Mouse (Mus musculus) embryonic facial prominence, embryonic 13.5 days (tissue): ENCODE results near the gene Psmb8. TPM values are rescaled to one million over a fixed set of nuclear protein-coding genes. Genes with fewer than 3 reads are reported as not detected.

Source experiments
- ATAC-seq: fragments of 200-750 bp; cut with Nextera tagmentation; 2 replicates; pipeline ENCODE4 v1.8.0; 2017; ENCODE audit warnings: low read depth; ENCODE audit not compliant: insufficient number of reproducible peaks, insufficient read depth, low FRiP score, low TSS enrichment
- H3K27ac ChIP-seq: fragments of 300-500 bp; sonication (generic); 2 replicates; pipeline ENCODE4 v1.5.1; 2015; ENCODE audit warnings: moderate library complexity, mild to moderate bottlenecking, inconsistent platforms
- H3K27me3 ChIP-seq: fragments of 300-500 bp; sonication (generic); 2 replicates; pipeline ENCODE4 v1.6.1; 2015; ENCODE audit warnings: mild to moderate bottlenecking, inconsistent platforms
- H3K36me3 ChIP-seq: fragments of 300-500 bp; sonication (generic); 2 replicates; pipeline ENCODE4 v1.6.1; 2015; ENCODE audit warnings: mild to moderate bottlenecking, inconsistent platforms
- H3K4me1 ChIP-seq: fragments of 300-500 bp; sonication (generic); 2 replicates; pipeline ENCODE4 v1.6.1; 2015; ENCODE audit warnings: inconsistent platforms
- H3K4me2 ChIP-seq: fragments of 300-500 bp; sonication (generic); 2 replicates; pipeline ENCODE4 v1.6.1; 2015; ENCODE audit warnings: moderate library complexity, mild to moderate bottlenecking, inconsistent platforms
- H3K4me3 ChIP-seq: fragments of 300-500 bp; sonication (generic); 2 replicates; pipeline ENCODE4 v1.5.1; 2015; ENCODE audit warnings: mild to moderate bottlenecking, inconsistent platforms
- H3K9ac ChIP-seq: fragments of 300-500 bp; sonication (generic); 2 replicates; pipeline ENCODE4 v1.6.1; 2015; ENCODE audit warnings: mild to moderate bottlenecking, inconsistent platforms
- H3K9me3 ChIP-seq: fragments of 300-500 bp; sonication (generic); 2 replicates; pipeline ENCODE4 v1.6.1; 2016; ENCODE audit warnings: inconsistent platforms
- WGBS: fragments of 180-500 bp; shearing (Covaris S2); methylation state at CpG from one replicate; pipeline ENCODE4 v1.1.7; 2015; ENCODE audit warnings: mixed read lengths; 5-methylcytosine and 5-hydroxymethylcytosine counted together
- polyA plus RNA-seq: library from polyadenylated mRNA; unstranded; fragments of >200 nt; fragmentation: Nextera tagmentation; extraction: Ambion mirVana; gene quantifications from 2 replicates; pipeline ENCODE4 v1.2.1, GENCODE M21; 2015

The Psmb8 gene
- polyA plus RNA-seq, 1 experiment from 2014 or later, result 4.3 TPM

DNA sequence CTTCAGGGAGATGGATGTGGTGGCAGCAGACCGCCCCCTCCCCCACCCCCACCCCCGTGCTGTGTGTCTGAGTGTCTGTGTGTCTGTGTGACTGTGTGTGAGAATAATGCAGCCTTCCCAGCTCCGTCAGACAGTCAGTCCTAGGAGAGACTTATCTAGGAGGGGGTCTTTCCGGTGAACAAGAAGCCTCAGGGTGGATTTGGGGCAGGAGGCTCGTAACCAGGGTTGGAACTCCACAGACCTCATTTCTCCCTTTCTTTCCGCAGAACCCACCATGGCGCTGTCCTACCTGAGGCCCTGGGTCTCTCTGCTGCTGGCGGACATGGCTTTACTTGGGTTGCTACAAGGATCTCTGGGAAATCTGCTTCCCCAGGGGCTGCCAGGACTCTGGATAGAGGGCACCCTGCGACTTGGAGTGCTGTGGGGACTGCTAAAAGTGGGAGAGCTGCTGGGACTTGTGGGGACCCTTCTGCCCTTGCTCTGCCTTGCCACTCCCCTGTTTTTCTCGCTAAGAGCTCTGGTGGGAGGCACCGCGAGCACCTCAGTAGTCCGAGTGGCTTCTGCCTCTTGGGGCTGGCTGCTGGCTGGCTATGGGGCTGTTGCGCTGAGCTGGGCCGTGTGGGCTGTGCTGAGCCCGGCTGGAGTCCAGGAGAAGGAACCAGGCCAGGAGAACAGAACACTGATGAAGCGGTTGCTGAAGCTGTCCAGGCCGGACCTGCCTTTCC lies 7.7 kb downstream of the Psmb8 start:
- WGBS, result 10% methylated on average over 18 of the region's 18 CpGs
- no peak overlapping the region for H3K27ac ChIP-seq
- no peaks in the 10 kb centered on the region for H3K9me3 ChIP-seq
- H3K36me3 ChIP-seq, result no peaks in the 10 kb centered on the region
- peak overlapping the region; percentile 87 for H3K4me2 ChIP-seq
- H3K4me1 ChIP-seq, result peaks cover 10% of the 10 kb centered on the region
- H3K27me3 ChIP-seq, result peaks cover 84% of the 10 kb centered on the region
- peak overlapping the region; percentile 76 for H3K9ac ChIP-seq
- ATAC-seq, result no peak
- H3K4me3 ChIP-seq, result peak overlapping the region; percentile 70

DNA sequence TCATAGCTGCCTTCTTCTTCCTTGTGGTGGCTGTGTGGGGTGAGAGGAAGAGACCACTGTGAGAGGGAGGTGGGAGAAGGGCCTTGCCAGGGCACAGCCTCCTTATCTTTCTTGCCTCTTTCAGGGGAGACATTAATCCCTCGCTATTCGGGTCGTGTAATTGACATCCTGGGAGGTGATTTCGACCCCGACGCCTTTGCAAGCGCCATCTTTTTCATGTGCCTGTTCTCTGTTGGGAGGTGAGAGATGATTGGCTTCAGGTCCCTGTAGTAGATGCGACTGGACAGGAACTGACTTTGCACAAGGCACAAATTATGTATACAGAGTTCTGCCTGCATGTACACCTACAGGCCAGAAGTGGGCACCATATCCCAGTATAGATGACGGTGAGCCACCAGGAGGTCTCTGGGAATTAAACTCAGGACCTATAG lies 8.2 kb downstream of the Psmb8 start:
- Histone ChIP-seq H3K27me3 (peaks cover 84% of the 10 kb centered on the region), H3K4me2 (0 out of 2 replicates have a peak overlapping the region, but pooled peaks have one; percentile 87), H3K4me3 (peak overlapping the region; percentile 70; the same call in 1 of the 2 replicates), H3K27ac (no peak overlapping the region), H3K9ac (no peak overlapping the region), H3K36me3 (no peaks in the 10 kb centered on the region), H3K4me1 (peaks cover 10% of the 10 kb centered on the region), H3K9me3 (no peaks in the 10 kb centered on the region)
- WGBS, result 13% methylated on average over 9 of the region's 9 CpGs
- no peak for ATAC-seq

DNA sequence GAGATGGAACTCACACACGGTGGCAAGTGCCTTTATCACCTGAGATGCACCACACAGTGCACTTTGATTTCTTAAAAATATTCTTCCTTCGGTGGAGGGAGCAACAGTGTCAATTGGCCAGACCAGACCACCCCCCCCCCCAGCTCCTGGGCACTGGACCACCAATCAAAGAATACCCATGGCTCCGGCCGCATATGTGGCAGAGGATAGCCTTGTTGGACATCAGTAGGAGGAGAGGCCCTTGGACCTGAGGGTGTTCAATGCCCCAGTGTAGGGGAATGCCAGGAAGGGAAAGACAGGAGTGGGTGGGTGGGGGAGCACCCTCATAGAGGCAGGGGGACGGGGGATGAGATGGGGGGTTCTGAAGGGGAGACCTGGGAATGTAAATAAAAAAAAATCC lies 9.2 kb downstream of the Psmb8 start:
- Histone ChIP-seq H3K4me3 (no peak overlapping the region), H3K27me3 (peaks cover 85% of the 10 kb centered on the region), H3K27ac (no peak overlapping the region), H3K4me2 (no peak overlapping the region), H3K4me1 (peaks cover 10% of the 10 kb centered on the region), H3K36me3 (no peaks in the 10 kb centered on the region), H3K9me3 (no peaks in the 10 kb centered on the region), H3K9ac (no peak overlapping the region)
- 87% methylated on average over 5 of the region's 5 CpGs for WGBS
- no peak for ATAC-seq

DNA sequence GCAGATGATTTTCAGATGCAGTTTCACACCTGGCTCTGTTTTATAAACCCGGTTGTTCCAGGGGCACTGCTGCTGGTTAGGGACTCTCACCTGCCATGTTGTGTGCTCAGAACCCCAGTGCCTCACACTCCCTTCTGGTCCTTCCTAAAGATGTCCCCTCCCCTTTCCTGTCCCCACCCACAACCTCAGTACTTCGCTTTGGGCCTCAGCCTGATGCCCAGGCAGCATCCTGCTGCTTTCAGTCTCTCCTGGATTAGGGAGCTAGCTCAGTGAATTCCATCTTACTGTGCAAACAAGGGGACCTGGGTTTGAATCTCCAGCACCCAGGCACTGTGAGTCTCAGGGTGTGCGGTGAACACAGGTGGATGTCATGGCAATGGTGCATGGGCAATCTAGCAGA lies 9.9 kb downstream of the Psmb8 start:
- Histone ChIP-seq H3K27me3 (peaks cover 90% of the 10 kb centered on the region), H3K4me2 (no peak overlapping the region), H3K9ac (no peak overlapping the region), H3K27ac (no peak overlapping the region), H3K9me3 (no peaks in the 10 kb centered on the region), H3K4me3 (no peak overlapping the region), H3K36me3 (no peaks in the 10 kb centered on the region), H3K4me1 (peaks cover 10% of the 10 kb centered on the region)
- 55% methylated on average over 3 of the region's 3 CpGs for WGBS
- ATAC-seq, result no peak

DNA sequence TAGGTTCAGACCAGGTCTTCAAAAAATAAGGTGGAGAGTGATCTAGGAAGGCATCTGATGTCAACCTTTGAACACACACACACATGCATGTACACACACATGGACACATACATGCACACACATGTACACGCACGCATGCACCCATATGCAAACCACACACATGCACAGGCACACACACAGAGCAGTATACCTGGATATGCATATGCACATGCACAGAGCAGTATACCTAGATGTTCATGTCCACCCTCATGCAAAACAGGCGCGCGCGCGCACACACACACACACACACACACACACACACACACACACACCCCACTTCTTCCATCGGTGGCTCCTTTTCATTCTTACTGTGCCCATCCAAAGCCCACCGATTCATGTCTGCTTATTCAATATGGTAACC lies 10.3 kb downstream of the Psmb8 start:
- Histone ChIP-seq H3K9ac (no peak overlapping the region), H3K9me3 (no peaks in the 10 kb centered on the region), H3K4me1 (peaks cover 10% of the 10 kb centered on the region), H3K27ac (no peak overlapping the region), H3K27me3 (peaks cover 91% of the 10 kb centered on the region), H3K4me2 (no peak overlapping the region), H3K36me3 (no peaks in the 10 kb centered on the region), H3K4me3 (no peak overlapping the region)
- 93% methylated on average over 9 of the region's 9 CpGs for WGBS
- ATAC-seq, result no peak

DNA sequence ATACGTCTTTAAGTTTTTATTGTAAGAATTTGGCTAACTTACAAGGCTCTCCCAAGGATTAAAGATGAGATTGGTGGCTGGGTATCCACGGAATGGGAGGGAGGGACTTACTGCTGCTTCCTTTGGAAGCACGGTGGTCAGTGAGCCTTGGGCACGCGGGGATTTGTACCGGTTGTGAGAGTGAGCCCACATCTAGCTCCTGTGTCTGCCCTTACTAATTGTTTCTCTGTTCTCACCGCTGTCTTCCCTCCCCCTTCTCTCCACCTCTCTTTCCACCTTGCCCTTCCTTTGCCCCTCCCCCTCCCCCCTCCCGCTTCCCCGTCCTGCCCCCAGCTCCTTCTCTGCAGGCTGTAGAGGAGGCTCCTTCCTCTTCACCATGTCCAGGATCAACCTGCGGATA lies 10.9 kb downstream of the Psmb8 start:
- Histone ChIP-seq H3K4me1 (peaks cover 10% of the 10 kb centered on the region), H3K9ac (no peak overlapping the region), H3K9me3 (no peaks in the 10 kb centered on the region), H3K27ac (no peak overlapping the region), H3K4me2 (no peak overlapping the region), H3K4me3 (no peak overlapping the region), H3K36me3 (no peaks in the 10 kb centered on the region), H3K27me3 (peaks cover 91% of the 10 kb centered on the region)
- ATAC-seq, result no peak
- WGBS, result 24% methylated on average over 10 of the region's 10 CpGs

DNA sequence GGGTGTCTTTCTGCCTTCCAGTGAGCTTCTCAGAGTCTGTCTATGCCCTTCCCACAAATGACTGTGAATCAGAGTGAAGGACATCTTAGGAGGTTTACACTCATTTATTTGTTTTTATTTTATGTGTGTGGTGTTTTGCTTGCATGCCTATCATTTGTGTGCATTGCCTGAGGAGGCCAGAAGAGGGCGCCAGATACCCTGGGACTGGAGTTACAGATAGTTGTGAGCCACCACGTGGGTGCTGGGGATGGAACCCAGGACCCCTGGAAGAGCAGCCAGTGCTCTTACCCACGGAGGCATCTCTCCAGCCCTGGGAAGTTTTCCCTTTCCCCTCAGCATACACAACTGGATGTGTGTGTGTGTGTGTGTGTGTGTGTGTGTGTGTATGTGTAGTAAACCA lies 12.2 kb downstream of the Psmb8 start:
- Histone ChIP-seq H3K27ac (no peak overlapping the region), H3K4me2 (no peak overlapping the region), H3K4me1 (peaks cover 10% of the 10 kb centered on the region), H3K36me3 (no peaks in the 10 kb centered on the region), H3K4me3 (no peak overlapping the region), H3K9me3 (no peaks in the 10 kb centered on the region), H3K27me3 (peaks cover 95% of the 10 kb centered on the region), H3K9ac (no peak overlapping the region)
- 36% methylated on average over 3 of the region's 3 CpGs for WGBS
- ATAC-seq, result no peak

DNA sequence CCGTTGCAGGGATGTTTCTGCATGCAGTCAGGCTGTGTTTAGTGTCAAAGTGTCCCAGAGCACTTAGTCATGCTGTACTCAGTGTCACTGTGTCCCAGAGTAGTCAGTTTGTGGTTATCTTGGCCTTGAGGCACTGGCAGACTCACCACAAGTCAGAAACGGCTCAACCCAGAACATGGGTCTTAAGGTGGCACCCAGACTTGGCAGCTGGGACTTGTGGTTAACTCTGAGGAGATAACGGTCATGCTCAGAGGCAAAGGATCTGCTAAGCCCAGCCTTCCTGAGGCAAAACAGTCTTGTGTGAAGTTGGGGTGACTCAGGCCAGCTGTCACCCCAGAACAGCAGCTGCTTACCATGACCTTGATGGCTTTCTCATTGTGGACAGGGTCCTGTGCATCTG lies 13.1 kb downstream of the Psmb8 start:
- Histone ChIP-seq H3K4me3 (no peak overlapping the region), H3K4me1 (0 out of 2 replicates have a peak, but pooled peaks cover under 1% of the 10 kb centered on the region), H3K9me3 (no peaks in the 10 kb centered on the region), H3K36me3 (no peaks in the 10 kb centered on the region), H3K27ac (no peak overlapping the region), H3K4me2 (no peak overlapping the region), H3K27me3 (peaks cover 95% of the 10 kb centered on the region), H3K9ac (no peak overlapping the region)
- no peak for ATAC-seq
- WGBS, result 67% methylated on average over 3 of the region's 3 CpGs

DNA sequence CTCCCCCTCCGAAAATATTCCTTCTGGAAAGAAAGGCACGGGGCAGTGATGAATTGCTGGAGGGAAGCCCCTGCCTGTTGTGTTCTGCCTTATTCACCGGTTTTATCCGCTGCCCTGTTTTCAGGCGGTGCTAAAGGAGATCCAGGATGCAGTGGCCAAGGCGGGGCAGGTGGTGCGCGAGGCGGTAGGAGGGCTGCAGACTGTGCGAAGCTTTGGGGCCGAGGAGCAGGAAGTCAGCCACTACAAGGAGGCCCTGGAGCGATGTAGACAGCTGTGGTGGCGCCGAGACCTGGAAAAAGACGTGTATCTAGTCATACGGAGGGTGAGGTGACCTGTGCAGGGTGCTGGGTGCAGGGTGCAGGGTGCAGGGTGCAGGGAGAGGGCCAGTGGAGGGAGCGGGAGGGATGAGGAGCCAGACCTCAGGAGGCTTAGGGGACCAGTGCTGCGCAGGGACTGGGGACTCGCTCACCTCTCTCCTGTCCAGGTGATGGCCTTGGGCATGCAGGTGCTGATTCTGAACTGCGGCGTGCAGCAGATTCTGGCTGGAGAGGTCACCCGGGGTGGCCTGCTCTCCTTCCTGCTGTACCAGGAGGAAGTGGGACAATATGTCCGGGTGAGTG lies 14.3 kb downstream of the Psmb8 start:
- H3K4me3 ChIP-seq, result 0 out of 2 replicates have a peak overlapping the region, but pooled peaks have one; percentile 7
- H3K27ac ChIP-seq, result no peak overlapping the region
- no peaks in the 10 kb centered on the region for H3K4me1 ChIP-seq
- peaks cover 92% of the 10 kb centered on the region for H3K27me3 ChIP-seq
- H3K36me3 ChIP-seq, result no peaks in the 10 kb centered on the region
- H3K4me2 ChIP-seq, result no peak overlapping the region
- H3K9me3 ChIP-seq, result no peaks in the 10 kb centered on the region
- no peak overlapping the region for H3K9ac ChIP-seq
- ATAC-seq, result no peak
- 15% methylated on average over 23 of the region's 23 CpGs for WGBS

DNA sequence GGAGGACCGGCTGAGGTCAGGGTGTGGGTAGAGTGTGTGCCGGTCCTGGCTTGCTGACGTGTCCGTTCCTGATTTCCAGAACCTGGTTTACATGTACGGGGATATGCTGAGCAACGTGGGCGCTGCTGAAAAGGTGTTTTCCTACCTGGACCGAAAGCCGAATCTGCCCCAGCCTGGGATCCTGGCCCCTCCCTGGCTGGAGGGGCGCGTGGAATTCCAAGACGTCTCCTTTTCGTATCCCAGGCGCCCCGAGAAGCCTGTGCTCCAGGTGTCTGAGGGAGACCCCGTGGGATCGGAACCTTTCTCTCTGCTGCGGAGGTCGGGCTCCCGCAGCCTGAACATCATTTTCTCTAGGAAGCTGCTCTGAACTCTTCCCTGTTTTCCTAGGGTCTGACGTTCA lies 16.4 kb downstream of the Psmb8 start:
- Histone ChIP-seq H3K4me2 (peak overlapping the region; percentile 31), H3K9me3 (0 out of 2 replicates have a peak, but pooled peaks cover 3% of the 10 kb centered on the region), H3K27me3 (peaks cover 81% of the 10 kb centered on the region), H3K9ac (no peak overlapping the region), H3K4me3 (no peak overlapping the region), H3K36me3 (no peaks in the 10 kb centered on the region), H3K27ac (no peak overlapping the region), H3K4me1 (no peaks in the 10 kb centered on the region)
- no peak for ATAC-seq
- 44% methylated on average over 21 of the region's 21 CpGs for WGBS

DNA sequence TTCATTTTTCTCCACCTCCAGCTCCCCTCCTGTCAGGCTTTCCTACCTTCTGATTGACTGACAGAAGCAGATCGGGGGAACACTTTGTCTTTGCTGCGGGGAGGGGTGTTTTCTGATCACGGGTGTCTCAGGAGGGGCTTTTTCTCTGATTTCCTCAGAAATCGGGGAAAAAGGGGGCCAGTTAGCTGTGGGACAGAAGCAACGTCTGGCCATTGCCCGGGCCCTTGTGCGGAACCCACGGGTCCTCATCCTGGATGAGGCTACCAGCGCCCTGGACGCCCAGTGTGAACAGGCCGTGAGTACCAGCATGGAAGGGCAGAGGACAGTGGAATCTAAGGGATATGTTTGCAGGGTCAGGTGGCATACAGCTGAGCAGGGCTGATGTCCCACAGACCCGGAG lies 17.7 kb downstream of the Psmb8 start:
- no peaks in the 10 kb centered on the region for H3K4me1 ChIP-seq
- WGBS, result 79% methylated on average over 12 of the region's 12 CpGs
- ATAC-seq, result no peak
- no peak overlapping the region for H3K4me3 ChIP-seq
- H3K27me3 ChIP-seq, result peaks cover 69% of the 10 kb centered on the region
- H3K36me3 ChIP-seq, result no peaks in the 10 kb centered on the region
- H3K4me2 ChIP-seq, result no peak overlapping the region
- H3K27ac ChIP-seq, result no peak overlapping the region
- 0 out of 2 replicates have a peak, but pooled peaks cover 3% of the 10 kb centered on the region for H3K9me3 ChIP-seq
- H3K9ac ChIP-seq, result no peak overlapping the region
